Mouse (Mus musculus) neural tube, embryonic 13.5 days (tissue): ENCODE measurements around the gene Denr. TPM values are rescaled to one million over a fixed set of nuclear protein-coding genes. Genes with fewer than 3 reads are reported as not detected.

Source experiments
- ATAC-seq: fragments of 200-750 bp; cut with Nextera tagmentation; 2 replicates; pipeline ENCODE4 v1.8.0; 2017; ENCODE audit warnings: low read depth, mild to moderate bottlenecking, moderate TSS enrichment, moderate library complexity
- H3K27ac ChIP-seq: fragments of 300-500 bp; sonication (generic); replicated peaks from 2 replicates; pipeline ENCODE4 v1.5.1; 2015; ENCODE audit warnings: moderate library complexity, mild to moderate bottlenecking, inconsistent platforms
- H3K27me3 ChIP-seq: fragments of 300-500 bp; sonication (generic); 2 replicates; pipeline ENCODE4 v1.6.1; 2015; ENCODE audit warnings: mild to moderate bottlenecking, inconsistent platforms
- H3K36me3 ChIP-seq: fragments of 300-500 bp; sonication (generic); 2 replicates; pipeline ENCODE4 v1.6.1; 2015; ENCODE audit warnings: mild to moderate bottlenecking, inconsistent platforms
- H3K4me1 ChIP-seq: fragments of 300-500 bp; sonication (generic); replicated peaks from 2 replicates; pipeline ENCODE4 v1.6.1; 2015; ENCODE audit warnings: inconsistent platforms
- H3K4me2 ChIP-seq: fragments of 300-500 bp; sonication (generic); 2 replicates; pipeline ENCODE4 v1.6.1; 2015; ENCODE audit warnings: inconsistent platforms, mild to moderate bottlenecking, moderate library complexity
- H3K4me3 ChIP-seq: fragments of 300-500 bp; sonication (generic); 2 replicates; pipeline ENCODE4 v1.5.1; 2015; ENCODE audit warnings: mild to moderate bottlenecking, inconsistent platforms
- H3K9ac ChIP-seq: fragments of 300-500 bp; sonication (generic); 2 replicates; pipeline ENCODE4 v1.6.1; 2015; ENCODE audit warnings: moderate library complexity, mild to moderate bottlenecking, inconsistent platforms
- H3K9me3 ChIP-seq: fragments of 300-500 bp; sonication (generic); 2 replicates; pipeline ENCODE4 v1.6.1; 2016; ENCODE audit warnings: inconsistent platforms
- WGBS: fragments of 180-500 bp; shearing (Covaris S2); methylation state at CpG from one replicate; pipeline ENCODE4 v1.1.7; 2015; 5-methylcytosine and 5-hydroxymethylcytosine counted together
- polyA plus RNA-seq: library from polyadenylated mRNA; unstranded; fragments of >200 nt; fragmentation: Nextera tagmentation; extraction: Ambion mirVana; gene quantifications from 2 replicates; pipeline ENCODE4 v1.2.1, GENCODE M21; 2015

Gene Denr
- polyA plus RNA-seq, 1 experiment from 2014 or later = 133 TPM

DNA sequence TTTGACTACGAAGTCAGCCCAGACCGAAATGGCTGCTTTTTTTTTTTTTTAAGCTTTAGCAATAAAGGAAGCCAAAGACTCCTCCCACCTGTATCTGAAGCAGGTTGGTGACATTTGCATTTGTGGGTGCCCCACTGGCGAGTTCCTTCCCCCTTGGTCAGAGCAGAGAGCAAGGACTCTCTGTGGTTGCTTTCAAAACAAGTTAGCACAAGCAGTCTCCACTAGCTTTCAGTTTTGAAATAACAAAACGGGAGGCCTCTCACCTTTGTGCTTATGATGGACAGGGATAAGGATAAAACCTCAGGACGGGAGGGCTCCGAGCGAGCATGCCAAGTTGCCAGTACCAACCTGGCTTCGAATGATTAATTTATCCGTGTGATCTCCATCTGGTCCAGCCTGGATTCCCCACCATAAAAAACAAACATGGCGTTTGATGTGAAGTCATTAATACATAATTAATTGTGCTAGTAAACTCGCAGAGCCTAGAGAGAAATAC lies 67.7 kb downstream of the Denr start:
- ATAC-seq = no peak
- H3K9me3 ChIP-seq = no peaks in the 10 kb centered on the region
- H3K27ac ChIP-seq = no peak overlapping the region
- peak overlapping the region; percentile 77 for H3K4me3 ChIP-seq
- 20% methylated on average over 11 of the region's 11 CpGs for WGBS
- H3K4me1 ChIP-seq = peaks cover 32% of the 10 kb centered on the region
- H3K36me3 ChIP-seq = no peaks in the 10 kb centered on the region
- peak overlapping the region; percentile 84; the same call in 1 of the 2 replicates for H3K9ac ChIP-seq
- H3K4me2 ChIP-seq = peak overlapping the region; percentile 93
- peaks cover 44% of the 10 kb centered on the region for H3K27me3 ChIP-seq

DNA sequence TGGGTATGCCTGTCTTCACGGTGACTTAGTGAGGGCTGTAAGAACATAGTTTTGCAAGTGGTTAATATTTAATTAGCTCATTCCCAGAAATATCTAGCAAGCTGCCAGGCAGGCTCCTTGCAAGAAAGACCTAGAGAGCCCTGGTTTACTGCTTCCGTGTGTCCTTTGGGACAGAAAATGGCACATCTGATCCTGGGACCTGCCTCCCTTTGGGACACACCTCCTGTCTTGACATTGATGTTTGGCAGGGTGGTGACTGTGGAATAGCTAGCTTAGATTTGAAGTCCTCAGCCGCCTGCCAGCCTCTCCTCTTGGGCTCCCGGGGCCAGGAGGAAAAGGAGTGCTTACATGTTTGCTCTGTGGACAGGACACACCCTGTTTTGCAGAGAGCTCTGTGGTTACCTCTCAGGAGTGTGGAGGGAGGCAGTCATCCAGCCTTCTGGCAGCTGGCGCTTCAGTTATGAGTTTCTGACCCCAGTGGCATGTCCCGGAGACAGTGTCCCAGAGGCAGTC lies 68.7 kb downstream of the Denr start:
- Histone ChIP-seq H3K36me3 (no peaks in the 10 kb centered on the region), H3K27me3 (peaks cover 41% of the 10 kb centered on the region), H3K9ac (no peak overlapping the region), H3K4me1 (peaks cover 39% of the 10 kb centered on the region), H3K4me2 (no peak overlapping the region), H3K27ac (no peak overlapping the region), H3K9me3 (no peaks in the 10 kb centered on the region), H3K4me3 (no peak overlapping the region)
- ATAC-seq = no peak
- 72% methylated on average over 6 of the region's 6 CpGs for WGBS

DNA sequence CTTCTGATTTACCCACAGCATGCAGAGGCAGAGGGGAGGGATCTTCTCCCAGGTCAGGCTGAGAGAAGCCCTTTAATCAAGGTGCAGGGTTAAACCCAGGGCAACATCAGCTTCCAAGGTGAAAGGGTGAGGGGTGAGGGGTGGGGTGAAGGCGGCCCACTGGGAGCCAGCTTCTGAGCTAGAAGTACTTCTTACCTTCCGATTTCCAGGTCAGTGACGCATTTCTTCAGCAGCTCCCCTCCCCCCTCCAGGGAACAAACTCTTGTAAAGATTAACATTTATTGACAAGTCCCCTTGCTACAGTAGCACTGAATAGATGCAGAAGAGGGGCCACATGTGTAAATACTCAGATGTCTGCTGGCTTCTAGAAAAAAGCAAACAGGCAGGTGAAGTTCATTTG lies 70.3 kb downstream of the Denr start:
- Histone ChIP-seq H3K27ac (no peak overlapping the region), H3K4me1 (peaks cover 44% of the 10 kb centered on the region)

DNA sequence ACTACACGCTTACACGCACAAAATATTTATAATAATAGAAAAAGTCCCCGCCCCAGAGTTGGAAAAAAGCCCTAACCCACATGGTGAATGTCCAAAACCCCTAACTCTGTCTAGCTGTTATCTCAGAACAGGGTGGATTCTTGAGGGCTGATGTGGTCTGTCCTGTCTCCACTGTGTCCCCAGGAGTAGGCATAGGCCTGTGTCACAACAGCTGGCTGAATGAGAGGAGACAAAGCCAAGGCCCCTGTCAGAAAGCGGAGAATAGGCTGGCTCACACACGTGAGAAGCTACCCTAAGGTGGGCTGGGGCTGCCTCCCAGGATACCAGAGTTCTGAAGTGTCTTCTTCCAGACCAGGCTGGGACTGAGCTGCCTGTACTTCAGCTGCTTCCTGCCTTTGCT lies 71.2 kb downstream of the Denr start:
- WGBS = 80% methylated on average over 5 of the region's 5 CpGs
- Histone ChIP-seq H3K9me3 (no peaks in the 10 kb centered on the region), H3K27me3 (peaks cover 31% of the 10 kb centered on the region), H3K36me3 (no peaks in the 10 kb centered on the region), H3K4me1 (peaks cover 44% of the 10 kb centered on the region), H3K27ac (no peak overlapping the region), H3K4me2 (no peak overlapping the region), H3K9ac (no peak overlapping the region), H3K4me3 (no peak overlapping the region)
- ATAC-seq = no peak

More for the DNA sequence above, 70.3 kb downstream of the Denr start:
- H3K4me3 ChIP-seq = no peak overlapping the region
- H3K9ac ChIP-seq = no peak overlapping the region
- ATAC-seq = no peak
- no peak overlapping the region for H3K4me2 ChIP-seq
- 48% methylated on average over 3 of the region's 3 CpGs for WGBS
- H3K9me3 ChIP-seq = no peaks in the 10 kb centered on the region
- no peaks in the 10 kb centered on the region for H3K36me3 ChIP-seq
- H3K27me3 ChIP-seq = peaks cover 36% of the 10 kb centered on the region

Other genes starting within 250 kb of the Denr start
- 67.0 and 74.3 TPM in 2 replicates for gene Clip1, start 222.6 kb upstream of the Denr start, polyA plus RNA-seq
- gene Zcchc8, start 186.1 kb upstream of the Denr start, polyA plus RNA-seq = 71.8 and 72.0 TPM in 2 replicates
- 153 and 168 TPM in 2 replicates for gene Rsrc2, start 157.8 kb upstream of the Denr start, polyA plus RNA-seq
- 4.4 and 4.6 TPM in 2 replicates for gene Kntc1, start 157.5 kb upstream of the Denr start, polyA plus RNA-seq
- gene Hcar2, start 41.7 kb upstream of the Denr start, polyA plus RNA-seq = 0.21 TPM in 1 of 2 replicates, not detected in the other
- 0.42 and 0.52 TPM in 2 replicates for gene Hcar1, start 27.2 kb upstream of the Denr start, polyA plus RNA-seq
- gene Gm43518, start 20.2 kb downstream of the Denr start, polyA plus RNA-seq = 3.6 and 3.8 TPM in 2 replicates
- gene Ccdc62, start 23.5 kb downstream of the Denr start, polyA plus RNA-seq = 6.9 and 7.0 TPM in 2 replicates
- gene Hip1r, start 66.5 kb downstream of the Denr start, polyA plus RNA-seq = 17.1 and 22.3 TPM in 2 replicates
- gene Vps37b, start 125.1 kb downstream of the Denr start, polyA plus RNA-seq = 77.5 and 78.5 TPM in 2 replicates
- 8.1 and 10.3 TPM in 2 replicates for gene Abcb9, start 188.6 kb downstream of the Denr start, polyA plus RNA-seq
- gene Ogfod2, start 205.1 kb downstream of the Denr start, polyA plus RNA-seq = 34.1 TPM in 2 replicates
- 79.1 and 81.1 TPM in 2 replicates for gene Arl6ip4, start 208.9 kb downstream of the Denr start, polyA plus RNA-seq